Mouse (Mus musculus) embryonic fibroblast, embryonic 13.5 days (primary cell): ENCODE measurements around the gene Gng13.

Source experiments
- CTCF ChIP-seq: IDR thresholded peaks from 2 replicates; pipeline ENCODE4 v1.5.1; 2011; ENCODE audit warnings: mild to moderate bottlenecking, control low read depth, low read length, moderate library complexity, borderline replicate concordance; ENCODE audit not compliant: insufficient read depth
- POLR2A ChIP-seq: IDR thresholded peaks from 2 replicates; pipeline ENCODE4 v1.6.1; 2011; ENCODE audit warnings: low read depth, mild to moderate bottlenecking, control low read depth, low read length, moderate library complexity

DNA sequence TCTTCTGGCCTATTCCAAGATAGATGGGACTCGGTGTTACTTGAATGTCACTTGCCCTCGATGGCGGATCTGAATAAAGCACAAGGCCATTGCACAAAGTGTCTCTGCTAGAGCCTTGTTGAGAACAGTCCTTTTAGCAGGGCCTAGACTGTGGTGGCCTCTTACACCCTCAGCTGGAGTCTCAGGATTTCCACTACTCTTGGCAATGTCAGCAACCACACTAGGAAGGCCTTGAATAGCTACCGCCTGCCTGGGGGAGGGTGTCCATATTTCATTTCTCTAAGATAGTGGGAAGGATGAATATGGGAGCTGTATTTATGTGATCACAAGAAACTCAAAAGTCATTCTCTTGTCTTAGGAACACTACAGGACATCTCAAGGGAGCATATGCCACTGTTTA, 31.3 kb downstream of the Gng13 start:
- TF ChIP-seq CTCF (no peak), POLR2A (no peak)
